Mouse (Mus musculus): ENCODE measurements around the gene AC134908.4.

- no peak for TF ChIP-seq CTCF (IDR thresholded peaks at IDR 0.05; ENCODE audit: low read depth)
- TF ChIP-seq EP300 (IDR thresholded peaks at IDR 0.05; ENCODE audit: low read depth) = no peak
Observed at GRCm38 (mm10) chr17:25744311-25744710, 51.1 kb downstream of the AC134908.4 start.

Measured in liver, postnatal 0 days (tissue).